Mouse (Mus musculus) neural tube, embryonic 11.5 days (tissue): Measurements from ENCODE around the gene Tshz2. TPM values are rescaled to one million over a fixed set of nuclear protein-coding genes. Genes with fewer than 3 reads are reported as not detected.

Experiments used
- ATAC-seq: fragments of 200-750 bp; cut with Nextera tagmentation; 2 replicates; pipeline ENCODE4 v1.8.0; 2017; ENCODE audit warnings: moderate number of reproducible peaks, mild to moderate bottlenecking, moderate TSS enrichment, moderate library complexity; ENCODE audit not compliant: insufficient read depth, low FRiP score, low TSS enrichment
- DNase-seq: peaks from one replicate; pipeline ENCODE4 v3.0.0-alpha.2; 2015; ENCODE audit warnings: low spot score
- H3K27ac ChIP-seq: fragments of 300-500 bp; sonication (generic); 2 replicates; pipeline ENCODE4 v1.5.1; 2014; ENCODE audit warnings: low read depth, mild to moderate bottlenecking, low read length
- H3K27me3 ChIP-seq: fragments of 300-500 bp; sonication (generic); 2 replicates; pipeline ENCODE4 v1.6.1; 2014; ENCODE audit warnings: mild to moderate bottlenecking, low read length, mixed read lengths; ENCODE audit not compliant: control insufficient read depth, insufficient read depth
- H3K36me3 ChIP-seq: fragments of 300-500 bp; sonication (generic); 2 replicates; pipeline ENCODE4 v1.6.1; 2014; ENCODE audit warnings: mild to moderate bottlenecking, low read length, moderate library complexity, mixed read lengths; ENCODE audit not compliant: control insufficient read depth, insufficient read depth
- H3K4me1 ChIP-seq: fragments of 300-500 bp; sonication (generic); 2 replicates; pipeline ENCODE4 v1.6.1; 2014; ENCODE audit warnings: low read length, mixed read lengths; ENCODE audit not compliant: control insufficient read depth, insufficient read depth
- H3K4me2 ChIP-seq: fragments of 300-500 bp; sonication (generic); 2 replicates; pipeline ENCODE4 v1.6.1; 2014; ENCODE audit warnings: low read depth, mild to moderate bottlenecking, moderate library complexity
- H3K4me3 ChIP-seq: fragments of 300-500 bp; sonication (generic); 2 replicates; pipeline ENCODE4 v1.5.1; 2014; ENCODE audit warnings: low read depth, low read length
- H3K9ac ChIP-seq: fragments of 300-500 bp; sonication (generic); 2 replicates; pipeline ENCODE4 v1.6.1; 2014; ENCODE audit warnings: mild to moderate bottlenecking, low read length
- H3K9me3 ChIP-seq: fragments of 300-500 bp; sonication (generic); 2 replicates; pipeline ENCODE4 v1.6.1; 2016; ENCODE audit warnings: low read length; ENCODE audit not compliant: control insufficient read depth
- WGBS: fragments of 180-500 bp; shearing (Covaris S2); extraction: QIAGEN DNeasy Blood & Tissue Kit; methylation state at CpG from one replicate; pipeline ENCODE4 v1.1.7; 2014; 5-methylcytosine and 5-hydroxymethylcytosine counted together
- polyA plus RNA-seq: library from polyadenylated mRNA; unstranded; fragments of >200 nt; fragmentation: Nextera tagmentation; extraction: Ambion mirVana; gene quantifications from 2 replicates; pipeline ENCODE4 v1.2.1, GENCODE M21; 2014

Gene Tshz2
- polyA plus RNA-seq, 1 experiment from 2014 or later = 9.1 TPM

- ATAC-seq (no peak), DNase-seq (no peak)
- H3K27me3 ChIP-seq = no peaks in the 10 kb centered on the region
- 75% methylated on average over 7 of the region's 7 CpGs for WGBS
- H3K4me3 ChIP-seq = no peak overlapping the region
- H3K4me2 ChIP-seq = no peak overlapping the region
- H3K9me3 ChIP-seq = no peaks in the 10 kb centered on the region
- H3K9ac ChIP-seq = no peak overlapping the region
- H3K36me3 ChIP-seq = no peaks in the 10 kb centered on the region
- H3K27ac ChIP-seq = no peak overlapping the region
- no peaks in the 10 kb centered on the region for H3K4me1 ChIP-seq
Observed at GRCm38 (mm10) chr2:169734053-169734452, 101.2 kb downstream of the Tshz2 start.

- H3K4me2 ChIP-seq = no peak overlapping the region
- ATAC-seq (no peak), DNase-seq (no peak)
- H3K27me3 ChIP-seq = no peaks in the 10 kb centered on the region
- no peaks in the 10 kb centered on the region for H3K36me3 ChIP-seq
- no peak overlapping the region for H3K27ac ChIP-seq
- H3K4me1 ChIP-seq = no peaks in the 10 kb centered on the region
- no peaks in the 10 kb centered on the region for H3K9me3 ChIP-seq
- no peak overlapping the region for H3K4me3 ChIP-seq
- H3K9ac ChIP-seq = no peak overlapping the region
- WGBS = 73% methylated on average over 26 of the region's 26 CpGs
Observed at GRCm38 (mm10) chr2:169735475-169736406, 102.9 kb downstream of the Tshz2 start.

- H3K4me1 ChIP-seq = no peaks in the 10 kb centered on the region
- no peak overlapping the region for H3K27ac ChIP-seq
- no peaks in the 10 kb centered on the region for H3K27me3 ChIP-seq
- H3K36me3 ChIP-seq = no peaks in the 10 kb centered on the region
- no peak for ATAC-seq
- no peak for DNase-seq
- H3K9ac ChIP-seq = no peak overlapping the region
- H3K9me3 ChIP-seq = no peaks in the 10 kb centered on the region
- no peak overlapping the region for H3K4me3 ChIP-seq
- WGBS = 83% methylated on average over 10 of the region's 10 CpGs
- no peak overlapping the region for H3K4me2 ChIP-seq
Observed at GRCm38 (mm10) chr2:169740996-169741395, 108.2 kb downstream of the Tshz2 start.

GRCm38 (mm10) chr2:169742791-169743190, 110.0 kb downstream of the Tshz2 start:
- DNase-seq = no peak
- H3K9ac ChIP-seq = no peak overlapping the region
- H3K4me1 ChIP-seq = no peaks in the 10 kb centered on the region
- no peaks in the 10 kb centered on the region for H3K9me3 ChIP-seq
- WGBS = 90% methylated on average over 2 of the region's 2 CpGs
- H3K4me2 ChIP-seq = no peak overlapping the region
- H3K36me3 ChIP-seq = no peaks in the 10 kb centered on the region
- no peak overlapping the region for H3K27ac ChIP-seq
- no peak overlapping the region for H3K4me3 ChIP-seq
- no peak for ATAC-seq
- no peaks in the 10 kb centered on the region for H3K27me3 ChIP-seq

GRCm38 (mm10) chr2:169743294-169743693, 110.5 kb downstream of the Tshz2 start:
- H3K4me1 ChIP-seq = no peaks in the 10 kb centered on the region
- no peak overlapping the region for H3K9ac ChIP-seq
- 80% methylated on average over 6 of the region's 6 CpGs for WGBS
- no peak overlapping the region for H3K4me2 ChIP-seq
- no peaks in the 10 kb centered on the region for H3K9me3 ChIP-seq
- no peak overlapping the region for H3K4me3 ChIP-seq
- H3K27me3 ChIP-seq = no peaks in the 10 kb centered on the region
- no peaks in the 10 kb centered on the region for H3K36me3 ChIP-seq
- DNase-seq (no peak), ATAC-seq (no peak)
- H3K27ac ChIP-seq = no peak overlapping the region

- Histone ChIP-seq H3K27me3 (no peaks in the 10 kb centered on the region), H3K4me2 (no peak overlapping the region), H3K9ac (no peak overlapping the region), H3K36me3 (no peaks in the 10 kb centered on the region), H3K4me1 (no peaks in the 10 kb centered on the region), H3K27ac (no peak overlapping the region), H3K9me3 (no peaks in the 10 kb centered on the region), H3K4me3 (no peak overlapping the region)
- ATAC-seq (no peak), DNase-seq (no peak)
- WGBS = 77% methylated on average over 4 of the region's 4 CpGs
Observed at GRCm38 (mm10) chr2:169743910-169744309, 111.1 kb downstream of the Tshz2 start.

- WGBS = 78% methylated on average over 7 of the region's 7 CpGs
- no peak for DNase-seq
- no peaks in the 10 kb centered on the region for H3K36me3 ChIP-seq
- H3K4me2 ChIP-seq = no peak overlapping the region
- no peaks in the 10 kb centered on the region for H3K27me3 ChIP-seq
- 0 out of 2 replicates have a peak, but pooled peaks cover 3% of the 10 kb centered on the region for H3K4me1 ChIP-seq
- H3K4me3 ChIP-seq = no peak overlapping the region
- H3K9me3 ChIP-seq = no peaks in the 10 kb centered on the region
- no peak overlapping the region for H3K27ac ChIP-seq
- no peak for ATAC-seq
- no peak overlapping the region for H3K9ac ChIP-seq
Observed at GRCm38 (mm10) chr2:169747114-169747642, 114.4 kb downstream of the Tshz2 start.

- ATAC-seq = no peak
- WGBS = 85% methylated on average over 16 of the region's 16 CpGs
Observed at GRCm38 (mm10) chr2:169749331-169749945, 116.6 kb downstream of the Tshz2 start.

More at GRCm38 (mm10) chr2:169749331-169749945, 116.6 kb downstream of the Tshz2 start:
- Histone ChIP-seq H3K4me2 (no peak overlapping the region), H3K4me3 (no peak overlapping the region), H3K27ac (no peak overlapping the region), H3K36me3 (no peaks in the 10 kb centered on the region), H3K9ac (no peak overlapping the region), H3K9me3 (no peaks in the 10 kb centered on the region), H3K27me3 (no peaks in the 10 kb centered on the region), H3K4me1 (0 out of 2 replicates have a peak, but pooled peaks cover 3% of the 10 kb centered on the region)
- no peak for DNase-seq
